Mouse (Mus musculus): ENCODE results near the gene Troap.

- TF ChIP-seq CTCF (IDR thresholded peaks at IDR 0.05; ENCODE audit: control insufficient read depth, insufficient read depth, insufficient read length), result no peak
- TF ChIP-seq MAX (IDR thresholded peaks at IDR 0.05), result no peak
- TF ChIP-seq MYOG (IDR thresholded peaks at IDR 0.05; ENCODE audit: control insufficient read depth, extremely low read depth, insufficient read length), result no peak
These were observed 8.7 kb upstream of the Troap start for GRCm38 (mm10) chr15:99065557-99066165.

Data from C2C12 (cell line).